Mouse (Mus musculus) lung, embryonic 14.5 days (tissue): ENCODE measurements at regions not wholly inside any gene's neighbourhood (a gene's known extent, or its start where the extent isn't known, plus 50 kb on each side); places are given as distances from the start of the nearest gene placed in this dataset.

Experiments used
- ATAC-seq: fragments of 200-750 bp; cut with Nextera tagmentation; 2 replicates; pipeline ENCODE4 v1.8.0; 2017; ENCODE audit warnings: mild to moderate bottlenecking, moderate TSS enrichment, moderate library complexity; ENCODE audit not compliant: insufficient read depth
- DNase-seq: peaks from one replicate; pipeline ENCODE4 v3.0.0-alpha.2; 2015
- H3K27ac ChIP-seq: fragments of 300-500 bp; sonication (generic); 2 replicates; pipeline ENCODE4 v1.5.1; 2014; ENCODE audit warnings: low read depth, mild to moderate bottlenecking, moderate library complexity
- H3K27me3 ChIP-seq: fragments of 300-500 bp; sonication (generic); 2 replicates; pipeline ENCODE4 v1.6.1; 2014; ENCODE audit warnings: low read length, control low read depth; ENCODE audit not compliant: insufficient read depth
- H3K36me3 ChIP-seq: fragments of 300-500 bp; sonication (generic); 2 replicates; pipeline ENCODE4 v1.6.1; 2014; ENCODE audit warnings: control low read depth; ENCODE audit not compliant: insufficient read depth
- H3K4me1 ChIP-seq: fragments of 300-500 bp; sonication (generic); 2 replicates; pipeline ENCODE4 v1.6.1; 2014; ENCODE audit warnings: antibody characterized with exemption, control low read depth; ENCODE audit not compliant: insufficient read depth
- H3K4me2 ChIP-seq: fragments of 300-500 bp; sonication (generic); 2 replicates; pipeline ENCODE4 v1.6.1; 2014; ENCODE audit warnings: mild to moderate bottlenecking
- H3K4me3 ChIP-seq: fragments of 300-500 bp; sonication (generic); 2 replicates; pipeline ENCODE4 v1.5.1; 2014; ENCODE audit warnings: low read depth, low read length
- H3K9ac ChIP-seq: fragments of 300-500 bp; sonication (generic); 2 replicates; pipeline ENCODE4 v1.6.1; 2014
- H3K9me3 ChIP-seq: fragments of 300-500 bp; sonication (generic); 2 replicates; pipeline ENCODE4 v1.6.1; 2016; ENCODE audit warnings: low read depth, low read length, control low read depth
- CTCF ChIP-seq: IDR thresholded peaks from 2 replicates; pipeline ENCODE4 v1.5.1; 2016; ENCODE audit warnings: antibody characterized with exemption, low read depth
- WGBS: fragments of 180-500 bp; shearing (Covaris S2); extraction: QIAGEN DNeasy Blood & Tissue Kit; methylation state at CpG from one replicate; pipeline ENCODE4 v1.1.7; 2014; 5-methylcytosine and 5-hydroxymethylcytosine counted together

DNA sequence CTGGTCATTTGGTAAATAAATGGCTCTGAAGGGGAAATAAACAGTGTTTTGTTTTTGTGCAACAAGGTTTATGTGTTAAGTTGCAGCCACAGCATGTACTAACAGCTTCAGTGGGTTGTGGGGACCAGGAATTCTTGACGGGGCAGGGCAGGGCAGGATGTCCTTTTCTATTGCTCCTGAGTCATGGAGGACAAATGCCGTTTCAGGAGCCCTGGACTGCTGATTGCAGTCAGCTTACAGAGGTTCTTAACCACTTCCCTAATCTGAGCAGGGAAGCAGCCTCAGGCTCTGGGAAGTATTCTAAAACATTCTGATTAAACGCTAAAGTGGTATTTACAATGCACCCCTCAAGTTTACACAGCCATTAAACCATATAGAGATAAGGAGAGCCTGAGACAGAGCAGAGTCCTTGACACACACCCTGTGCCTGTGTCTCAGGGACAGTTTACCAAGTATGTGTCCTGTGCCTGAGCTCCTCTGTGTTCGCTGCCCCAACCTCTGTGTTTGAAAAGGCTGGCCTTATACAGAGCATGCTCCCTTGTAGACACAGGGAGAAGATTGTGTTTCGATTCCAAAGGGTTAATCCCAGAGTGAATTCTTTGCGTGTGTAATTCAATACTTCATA, 1326.0 kb upstream of the Zeb2 start:
- Histone ChIP-seq H3K9ac (peak overlapping the region; percentile 34; the same call in 1 of the 2 replicates), H3K4me1 (peaks cover 26% of the 10 kb centered on the region), H3K27me3 (no peaks in the 10 kb centered on the region), H3K27ac (peak overlapping the region; percentile 94), H3K9me3 (no peaks in the 10 kb centered on the region), H3K36me3 (no peaks in the 10 kb centered on the region), H3K4me3 (no peak overlapping the region), H3K4me2 (peak overlapping the region; percentile 48)
- no peak for TF ChIP-seq CTCF
- 9% methylated on average over 6 of the region's 6 CpGs for WGBS
- DNase-seq = peak; percentile 67
- peak; percentile 97 for ATAC-seq

DNA sequence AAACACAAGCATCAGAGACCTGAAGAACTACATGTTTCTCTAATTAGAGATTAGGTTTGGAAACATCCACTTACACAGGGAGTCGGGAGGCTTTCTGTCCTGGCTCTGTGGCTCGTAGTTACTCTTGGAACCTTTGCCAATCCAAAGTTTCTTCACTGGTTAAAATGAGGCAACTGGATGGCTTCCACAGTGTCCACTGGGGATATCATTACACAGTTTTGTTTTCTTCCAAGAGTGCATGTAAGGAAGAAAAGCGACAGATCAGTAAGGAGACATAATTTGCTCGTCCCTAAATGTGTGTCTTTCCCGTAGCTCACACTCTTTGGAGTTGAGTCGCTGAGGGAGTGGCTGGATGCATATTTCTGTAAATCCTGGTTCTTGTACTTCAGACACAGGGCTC, 1325.4 kb upstream of the Zeb2 start:
- no peak for TF ChIP-seq CTCF
- Histone ChIP-seq H3K4me1 (peaks cover 26% of the 10 kb centered on the region), H3K9me3 (no peaks in the 10 kb centered on the region), H3K4me3 (no peak overlapping the region), H3K9ac (no peak overlapping the region), H3K4me2 (peak overlapping the region; percentile 48), H3K27ac (peak overlapping the region; percentile 94), H3K27me3 (no peaks in the 10 kb centered on the region), H3K36me3 (no peaks in the 10 kb centered on the region)
- DNase-seq (peak; percentile 44), ATAC-seq (no peak)
- WGBS = 29% methylated on average over 6 of the region's 6 CpGs

DNA sequence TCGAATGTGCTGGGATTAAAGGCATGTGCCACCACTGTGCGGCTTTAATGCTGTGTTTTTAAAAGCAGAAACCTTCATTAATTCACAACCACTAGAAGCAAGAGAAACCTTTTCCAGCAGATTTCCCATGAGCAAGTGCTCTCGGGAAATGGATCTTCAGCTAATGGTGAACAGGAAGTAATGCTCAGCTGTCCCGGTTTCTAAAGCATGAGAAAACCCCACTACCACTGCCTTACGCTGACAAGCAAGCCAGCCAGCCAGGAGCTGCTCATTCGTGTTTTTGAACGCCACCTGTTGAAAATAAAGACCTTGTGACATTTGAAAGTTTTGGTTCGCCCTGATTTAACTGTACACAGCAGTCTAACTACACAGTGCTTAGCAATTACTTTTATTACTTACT, 1324.7 kb upstream of the Zeb2 start:
- no peak for TF ChIP-seq CTCF
- no peaks in the 10 kb centered on the region for H3K36me3 ChIP-seq
- ATAC-seq (no peak), DNase-seq (no peak)
- peak overlapping the region; percentile 94 for H3K27ac ChIP-seq
- no peak overlapping the region for H3K4me3 ChIP-seq
- H3K4me1 ChIP-seq = peaks cover 26% of the 10 kb centered on the region
- H3K9me3 ChIP-seq = no peaks in the 10 kb centered on the region
- H3K4me2 ChIP-seq = peak overlapping the region; percentile 48; the same call in 1 of the 2 replicates
- 84% methylated on average over 8 of the region's 8 CpGs for WGBS
- H3K9ac ChIP-seq = no peak overlapping the region
- no peaks in the 10 kb centered on the region for H3K27me3 ChIP-seq

DNA sequence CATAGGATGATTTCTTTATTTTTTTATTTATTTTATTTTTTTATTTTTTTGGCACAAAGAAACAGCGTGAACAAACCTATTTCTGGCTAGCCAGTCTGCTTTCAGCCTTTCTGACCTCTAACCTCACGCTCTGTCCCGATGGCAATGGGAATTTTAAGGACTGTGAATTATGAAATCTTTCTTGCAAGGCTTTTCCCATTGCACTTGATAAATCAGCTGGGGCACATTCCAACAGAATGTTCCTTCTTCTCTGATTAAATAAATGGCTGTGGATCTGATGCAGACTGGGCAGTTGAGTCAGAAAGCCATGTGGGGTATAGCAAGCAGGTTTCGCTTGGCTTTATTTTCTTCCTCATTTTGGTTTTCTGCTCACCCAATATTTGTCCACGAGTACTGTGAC, 1324.2 kb upstream of the Zeb2 start:
- H3K9me3 ChIP-seq = no peaks in the 10 kb centered on the region
- H3K4me1 ChIP-seq = peaks cover 26% of the 10 kb centered on the region
- no peaks in the 10 kb centered on the region for H3K36me3 ChIP-seq
- H3K9ac ChIP-seq = no peak overlapping the region
- H3K4me2 ChIP-seq = no peak overlapping the region
- peak; percentile 20 for DNase-seq
- H3K4me3 ChIP-seq = no peak overlapping the region
- WGBS = 83% methylated on average over 5 of the region's 5 CpGs
- TF ChIP-seq CTCF = no peak
- no peak overlapping the region for H3K27ac ChIP-seq
- ATAC-seq = no peak
- no peaks in the 10 kb centered on the region for H3K27me3 ChIP-seq

DNA sequence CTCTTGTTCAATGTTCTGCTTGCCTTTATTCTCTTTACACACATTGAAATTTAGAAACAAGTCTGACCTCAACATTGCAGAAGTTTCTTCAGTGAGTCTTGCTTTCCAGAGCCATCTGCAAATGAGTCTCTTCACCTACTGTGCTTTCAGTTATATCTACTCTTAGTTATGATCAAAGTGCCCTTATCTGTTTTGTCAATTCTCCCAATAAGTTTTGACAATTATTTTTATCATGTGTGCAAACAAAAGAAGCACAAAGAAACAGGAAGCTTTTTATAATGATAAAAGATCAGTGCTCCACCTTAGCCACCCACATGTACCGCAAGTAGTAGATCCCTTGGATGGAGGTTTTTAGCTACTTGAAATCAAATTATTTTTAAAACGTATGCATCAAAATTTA, 1322.8 kb upstream of the Zeb2 start:
- no peak for DNase-seq
- Histone ChIP-seq H3K9ac (no peak overlapping the region), H3K9me3 (no peaks in the 10 kb centered on the region), H3K4me2 (no peak overlapping the region), H3K27ac (no peak overlapping the region), H3K27me3 (no peaks in the 10 kb centered on the region), H3K4me3 (no peak overlapping the region), H3K36me3 (no peaks in the 10 kb centered on the region), H3K4me1 (peaks cover 26% of the 10 kb centered on the region)
- TF ChIP-seq CTCF = no peak
- 87% methylated on average over 2 of the region's 2 CpGs for WGBS
- ATAC-seq = no peak

DNA sequence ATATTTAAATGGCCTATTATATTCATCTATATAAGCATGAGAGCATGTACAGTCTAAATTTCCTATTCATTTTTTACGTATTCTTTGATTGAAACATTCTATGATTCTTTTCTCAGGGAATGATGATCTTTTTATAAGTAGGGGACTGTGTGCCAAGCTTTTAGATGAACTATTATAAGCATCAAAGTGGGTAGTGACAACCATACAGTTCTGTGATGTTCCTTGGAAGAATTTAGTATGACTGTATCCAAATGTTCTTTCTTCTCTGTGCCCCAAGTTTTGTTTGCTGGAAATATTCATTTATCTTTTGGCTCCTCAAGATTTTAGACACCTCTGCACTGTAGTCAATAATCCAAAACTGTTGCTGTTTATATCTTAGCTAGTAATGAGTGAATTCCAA, 1301.1 kb upstream of the Zeb2 start:
- H3K36me3 ChIP-seq = no peaks in the 10 kb centered on the region
- no peak overlapping the region for H3K4me3 ChIP-seq
- H3K9ac ChIP-seq = no peak overlapping the region
- H3K4me1 ChIP-seq = no peaks in the 10 kb centered on the region
- H3K4me2 ChIP-seq = no peak overlapping the region
- ATAC-seq (no peak), DNase-seq (no peak)
- 93% methylated on average over 1 of the region's 1 CpGs for WGBS
- no peak overlapping the region for H3K27ac ChIP-seq
- no peak for TF ChIP-seq CTCF
- no peaks in the 10 kb centered on the region for H3K9me3 ChIP-seq
- no peaks in the 10 kb centered on the region for H3K27me3 ChIP-seq

DNA sequence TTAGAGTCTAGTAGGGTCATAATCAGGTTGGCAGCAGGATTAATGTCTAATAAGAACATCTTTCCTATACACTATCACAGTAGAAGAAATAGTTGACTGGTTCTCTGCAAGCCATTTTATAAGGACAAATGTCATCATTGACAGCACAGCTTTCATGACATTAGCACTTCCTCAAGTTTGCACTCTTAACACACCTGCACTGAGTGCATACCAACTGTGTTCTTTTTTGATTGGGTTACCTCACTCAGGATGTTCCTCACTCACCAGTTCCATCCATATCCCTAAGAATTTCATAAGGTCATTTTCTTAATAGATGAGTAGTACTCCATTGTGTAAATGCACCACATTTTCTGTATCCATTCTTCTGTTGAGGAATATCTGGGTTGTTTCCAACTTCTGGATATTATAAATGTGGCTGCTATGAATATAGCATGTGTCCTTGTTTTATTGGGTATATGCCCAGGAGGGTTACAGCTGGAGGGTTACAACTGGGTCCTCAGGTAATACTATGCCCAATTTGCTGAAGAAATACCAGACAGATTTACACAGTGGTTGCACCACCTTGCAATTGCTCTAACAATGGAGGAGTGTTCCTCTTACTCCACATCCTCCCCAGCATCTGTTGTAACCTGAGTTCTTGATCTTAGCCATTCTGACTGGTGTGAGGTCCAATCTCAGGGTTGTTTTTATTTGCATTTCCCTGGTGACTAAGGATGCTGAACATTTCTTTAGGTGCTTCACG, 1285.3 kb upstream of the Zeb2 start:
- no peak for TF ChIP-seq CTCF
- H3K4me1 ChIP-seq = no peaks in the 10 kb centered on the region
- no peak for DNase-seq
- no peaks in the 10 kb centered on the region for H3K36me3 ChIP-seq
- no peak for ATAC-seq
- H3K9me3 ChIP-seq = no peaks in the 10 kb centered on the region
- no peak overlapping the region for H3K27ac ChIP-seq
- H3K4me3 ChIP-seq = no peak overlapping the region
- H3K27me3 ChIP-seq = no peaks in the 10 kb centered on the region
- no peak overlapping the region for H3K4me2 ChIP-seq
- WGBS = 86% methylated on average over 1 of the region's 1 CpGs
- H3K9ac ChIP-seq = no peak overlapping the region
